Mouse (Mus musculus): ENCODE data around the gene Cln3.
A peak's percentile ranks its signal among the peaks of the same experiment; 100 is the strongest.

Gene Cln3

GRCm38 (mm10) chr7:126594862-126595561 is 9.4 kb upstream of the Cln3 start, which contains the start of gene Il27:
Gene Il27, minus strand, starts transcription at chr7:126594941.
- no peak for DNase-seq (ENCODE audit: low read depth)

- DNase-seq (ENCODE audit: low read depth), result no peak
Measured at GRCm38 (mm10) chr7:126587779-126588178, 2.2 kb upstream of the Cln3 start.

- DNase-seq (ENCODE audit: low read depth), result no peak
Measured at GRCm38 (mm10) chr7:126586839-126587238, 1.2 kb upstream of the Cln3 start.

- no peak for DNase-seq (ENCODE audit: low read depth)
Measured at GRCm38 (mm10) chr7:126584506-126584977, 1.1 kb downstream of the Cln3 start, which contains the start of gene Apobr. Gene Apobr, plus strand, starts transcription at chr7:126584942.

- no peak for DNase-seq (ENCODE audit: low read depth)
Measured at GRCm38 (mm10) chr7:126583761-126584160, 1.9 kb downstream of the Cln3 start.

GRCm38 (mm10) chr7:126583251-126583709 is 2.3 kb downstream of the Cln3 start:
- peak; percentile 82 for DNase-seq (ENCODE audit: low read depth)

- no peak for DNase-seq (ENCODE audit: low read depth)
Measured at GRCm38 (mm10) chr7:126582759-126583158, 2.9 kb downstream of the Cln3 start.

GRCm38 (mm10) chr7:126581661-126582060 is 4.0 kb downstream of the Cln3 start:
- no peak for DNase-seq (ENCODE audit: low read depth)

GRCm38 (mm10) chr7:126579172-126579571 is 6.4 kb downstream of the Cln3 start:
- DNase-seq (ENCODE audit: low read depth), result peak; percentile 20

GRCm38 (mm10) chr7:126576946-126577345 is 8.7 kb downstream of the Cln3 start:
- DNase-seq (ENCODE audit: low read depth), result peak; percentile 74

GRCm38 (mm10) chr7:126566094-126566765 is 19.4 kb downstream of the Cln3 start, which contains the start of gene Eif3c:
Gene Eif3c, minus strand, starts transcription at chr7:126566411.
- peak; percentile 91 for DNase-seq (ENCODE audit: low read depth)

- DNase-seq (ENCODE audit: low read depth), result peak; percentile 28
Measured at GRCm38 (mm10) chr7:126565693-126566092, 19.9 kb downstream of the Cln3 start.

- DNase-seq (ENCODE audit: low read depth), result no peak
Measured at GRCm38 (mm10) chr7:126556635-126557034, 29.0 kb downstream of the Cln3 start.

- no peak for DNase-seq (ENCODE audit: low read depth)
Measured at GRCm38 (mm10) chr7:126554796-126555195, 30.8 kb downstream of the Cln3 start.

- no peak for DNase-seq (ENCODE audit: low read depth)
Measured at GRCm38 (mm10) chr7:126545631-126546030, 40.0 kb downstream of the Cln3 start.

GRCm38 (mm10) chr7:126541661-126542060 is 44.0 kb downstream of the Cln3 start:
- no peak for DNase-seq (ENCODE audit: low read depth)

GRCm38 (mm10) chr7:126537820-126538585 is 47.6 kb downstream of the Cln3 start:
- peak; percentile 63 for DNase-seq (ENCODE audit: low read depth)

- no peak for DNase-seq (ENCODE audit: low read depth)
Measured at GRCm38 (mm10) chr7:126536466-126536865, 49.2 kb downstream of the Cln3 start.

- no peak for DNase-seq (ENCODE audit: low read depth)
Measured at GRCm38 (mm10) chr7:126535766-126536165, 49.9 kb downstream of the Cln3 start.

- no peak for DNase-seq (ENCODE audit: low read depth)
Measured at GRCm38 (mm10) chr7:126533434-126533833, 52.2 kb downstream of the Cln3 start.

GRCm38 (mm10) chr7:126528166-126528577 is 57.4 kb downstream of the Cln3 start:
- DNase-seq (ENCODE audit: low read depth), result peak; percentile 36

- DNase-seq (ENCODE audit: low read depth), result no peak
Measured at GRCm38 (mm10) chr7:126523316-126523715, 62.3 kb downstream of the Cln3 start.
